ENCODE assay signal across 9 mouse cellular contexts in genomic region chr4:53600462-53600861, GRCm38 (mm10). TPM values are rescaled to one million over a fixed set of nuclear protein-coding genes. Genes with fewer than 3 reads are reported as not detected.
A peak's percentile ranks its signal among the peaks of the same experiment; 100 is the strongest.
DNase-seq lines count a peak whose midpoint lies in the region; ATAC-seq and TF ChIP-seq lines count a peak whose summit lies in the region.
"Had no signal": no experiment of that assay in that cellular context is flagged by ENCODE, and none has a peak within 500 bp of the region (broad histone marks: within the 10 kb centered on the region; RNA-seq: fewer than 3 reads in every experiment).

No protein-coding gene starts in this region.

- H3K27ac ChIP-seq in hindbrain, postnatal 0 days, result no peak overlapping the region
- H3K27ac ChIP-seq in hindbrain, embryonic 16.5 days (ENCODE audit: low read depth, low read length), result no peak overlapping the region
- H3K27ac ChIP-seq in forebrain, embryonic 15.5 days (replicated peaks), result no peak overlapping the region
- H3K27ac ChIP-seq: embryonic facial prominence, embryonic 15.5 days had no signal

- 46% methylated on average over 6 of the region's 6 CpGs for WGBS in hindbrain, postnatal 0 days
- 48% methylated on average over 6 of the region's 6 CpGs for WGBS in hindbrain, embryonic 16.5 days
- 37% methylated on average over 6 of the region's 6 CpGs for WGBS in forebrain, embryonic 15.5 days

- H3K27me3 ChIP-seq in hindbrain, postnatal 0 days (ENCODE audit: insufficient read depth, low read length), result no peaks in the 10 kb centered on the region
- no peaks in the 10 kb centered on the region for H3K27me3 ChIP-seq in hindbrain, embryonic 16.5 days (replicated peaks; ENCODE audit: control insufficient read depth, insufficient read depth, low read length)
- no peaks in the 10 kb centered on the region for H3K27me3 ChIP-seq in C2C12 (ENCODE audit: control insufficient read depth, insufficient read depth, insufficient read length)
- no peaks in the 10 kb centered on the region for H3K27me3 ChIP-seq in Patski
- H3K27me3 ChIP-seq in forebrain, embryonic 15.5 days, result no peaks in the 10 kb centered on the region
- H3K27me3 ChIP-seq: embryonic facial prominence, embryonic 15.5 days had no signal

- POLR2A ChIA-PET in Patski (lab: Charles Lee), result interaction anchor here (0.5 kb wide), 1 partner anchor 372 kb away, joined by 3 read pairs; no protein-coding TSS in a partner anchor

- in situ Hi-C loops in Patski (cut with MboI; ENCODE audit: low pct_unique_long_range_greater_than_20kb), result no loop called here

- H3K36me3 ChIP-seq in hindbrain, postnatal 0 days (ENCODE audit: insufficient read depth, low read length), result no peaks in the 10 kb centered on the region
- no peaks in the 10 kb centered on the region for H3K36me3 ChIP-seq in hindbrain, embryonic 16.5 days (ENCODE audit: control insufficient read depth, insufficient read depth, low read length)
- H3K36me3 ChIP-seq in C2C12 (ENCODE audit: control insufficient read depth, insufficient read depth), result no peaks in the 10 kb centered on the region
- no peaks in the 10 kb centered on the region for H3K36me3 ChIP-seq in forebrain, embryonic 15.5 days
- H3K36me3 ChIP-seq: embryonic facial prominence, embryonic 15.5 days had no signal

- peak; percentile 81 for DNase-seq in hindbrain, postnatal 0 days (ENCODE audit: low spot score)
- peak; percentile 28 for DNase-seq in Patski (ENCODE audit: low read depth, low spot score)
- DNase-seq in induced T-regulatory cell, adult 2 months (ENCODE audit: low read depth), result peak; percentile 34
- no peak for DNase-seq in ovary, postnatal 14 days (ENCODE audit: low spot score)

- no peaks in the 10 kb centered on the region for H3K4me1 ChIP-seq in hindbrain, postnatal 0 days (ENCODE audit: insufficient read depth, low read length)
- no peaks in the 10 kb centered on the region for H3K4me1 ChIP-seq in hindbrain, embryonic 16.5 days (ENCODE audit: control insufficient read depth, insufficient read depth, low read depth, low read length)
- H3K4me1 ChIP-seq in forebrain, embryonic 15.5 days, result peaks cover 7% of the 10 kb centered on the region; the same call in 1 of the 2 replicates
- H3K4me1 ChIP-seq: embryonic facial prominence, embryonic 15.5 days had no signal

- H3K9ac ChIP-seq in hindbrain, postnatal 0 days (replicated peaks; ENCODE audit: low read length), result no peak overlapping the region
- H3K9ac ChIP-seq in hindbrain, embryonic 16.5 days (ENCODE audit: low read depth, low read length), result no peak overlapping the region
- H3K9ac ChIP-seq in forebrain, embryonic 15.5 days (replicated peaks), result no peak overlapping the region
- H3K9ac ChIP-seq: embryonic facial prominence, embryonic 15.5 days had no signal

- no peak overlapping the region for H3K4me3 ChIP-seq in hindbrain, postnatal 0 days (ENCODE audit: low read length)
- no peak overlapping the region for H3K4me3 ChIP-seq in hindbrain, embryonic 16.5 days (ENCODE audit: low read length)
- no peak overlapping the region for H3K4me3 ChIP-seq in C2C12 (ENCODE audit: insufficient read depth, poor library complexity, severe bottlenecking)
- no peak overlapping the region for H3K4me3 ChIP-seq in forebrain, embryonic 15.5 days
- H3K4me3 ChIP-seq: embryonic facial prominence, embryonic 15.5 days had no signal

- no peak overlapping the region for H3K4me2 ChIP-seq in hindbrain, postnatal 0 days (ENCODE audit: low read depth, low read length)
- H3K4me2 ChIP-seq in hindbrain, embryonic 16.5 days (ENCODE audit: low read length), result no peak overlapping the region
- no peak overlapping the region for H3K4me2 ChIP-seq in forebrain, embryonic 15.5 days (replicated peaks)
- H3K4me2 ChIP-seq: embryonic facial prominence, embryonic 15.5 days had no signal

- CTCF ChIA-PET in Patski (lab: Charles Lee), result interaction anchor here (0.6 to 3.4 kb wide), 26 partner anchors 8 to 500 kb away, joined by 3 to 19 read pairs (median 4); no protein-coding TSS in a partner anchor

- no peaks in the 10 kb centered on the region for H3K79me2 ChIP-seq in C2C12 (ENCODE audit: control insufficient read depth, insufficient read depth)

- H3K79me3 ChIP-seq in C2C12 (ENCODE audit: low read depth), result no peaks in the 10 kb centered on the region

- ATAC-seq in hindbrain, postnatal 0 days, result peak; percentile 62
- ATAC-seq in hindbrain, embryonic 16.5 days, result no peak
- no peak for ATAC-seq in Patski
- ATAC-seq in monocyte, adult 5-6 weeks (replicated peaks; ENCODE audit: insufficient number of reproducible peaks, low FRiP score, low TSS enrichment, poor library complexity, severe bottlenecking), result no peak
- ATAC-seq in forebrain, embryonic 15.5 days (replicated peaks), result no peak

- no peak overlapping the region for H3ac ChIP-seq in C2C12 (ENCODE audit: control insufficient read depth, insufficient read length, low read depth)

- TF ChIP-seq CTCF in hindbrain, postnatal 0 days (IDR thresholded peaks at IDR 0.05; ENCODE audit: low read depth), result peak; percentile 90
- TF ChIP-seq CTCF in C2C12 (IDR thresholded peaks at IDR 0.05; ENCODE audit: control insufficient read depth, insufficient read depth, insufficient read length), result peak; percentile 56
- peak; percentile 66 for TF ChIP-seq CTCF in Patski (IDR thresholded peaks at IDR 0.05)

- H3K9me3 ChIP-seq in hindbrain, postnatal 0 days (ENCODE audit: low read length), result no peaks in the 10 kb centered on the region
- no peaks in the 10 kb centered on the region for H3K9me3 ChIP-seq in hindbrain, embryonic 16.5 days (ENCODE audit: control insufficient read depth, low read length)
- no peaks in the 10 kb centered on the region for H3K9me3 ChIP-seq in forebrain, embryonic 15.5 days
- H3K9me3 ChIP-seq: embryonic facial prominence, embryonic 15.5 days had no signal

TF ChIP-seq in C2C12, 6 proteins besides CTCF, POLR2A, EP300 and RAD21:
- TF ChIP-seq USF1 (IDR thresholded peaks at IDR 0.05; ENCODE audit: low read depth) (no peak), FOSL1 (IDR thresholded peaks at IDR 0.05; ENCODE audit: insufficient read depth, low read length, poor library complexity, severe bottlenecking) (no peak)
TF ChIP-seq in C2C12: peak in this region for 0.

RNA-seq across cellular contexts. Expression of gene Fsd1l, which starts 30.8 kb away (rescaled TPM):
- total RNA-seq in hindbrain, postnatal 0 days (2014; rRNA removed), result 21.4 and 23.0 TPM in 2 replicates
- polyA plus RNA-seq in hindbrain, postnatal 0 days (2015; fragmentation: Nextera tagmentation; extraction: Ambion mirVana), result 22.1 and 22.6 TPM in 2 replicates
- polyA plus RNA-seq in hindbrain, embryonic 16.5 days (2015; fragmentation: Nextera tagmentation; extraction: Ambion mirVana), result 26.6 and 32.9 TPM in 2 replicates
- polyA plus RNA-seq in C2C12 (2012; fragmentation: generic; extraction: Trizol), result 0.29 TPM
- polyA plus RNA-seq in Patski (2021), result 2.7 TPM
- 0.19 to 2.6 TPM (median 1.7 TPM) in 3 replicates for total RNA-seq in monocyte, adult 5-6 weeks (2017)
- 47.6 and 52.3 TPM in 2 replicates for polyA plus RNA-seq in forebrain, embryonic 15.5 days (2015; fragmentation: Nextera tagmentation; extraction: Ambion mirVana)
